Mouse (Mus musculus) cerebellum, adult 8-10 months (tissue): Measurements from ENCODE around the gene Gtf2h3.
"Not testable (repeated sequence)": the region's sequence is repeated elsewhere in the genome, so short reads cannot be mapped to it uniquely, and the experiment has no call there.

Source experiments
- DNase-seq: peaks from one replicate; pipeline ENCODE4 v3.0.0; 2022

The Gtf2h3 gene

GRCm38 (mm10) chr5:124578633-124579317 is at the start of gene Gtf2h3, which contains the start of gene Eif2b1:
Gtf2h3 (plus strand) TSS chr5:124579140.
Eif2b1 (minus strand) TSS chr5:124579131.
- peak; percentile 88 for DNase-seq

DNA sequence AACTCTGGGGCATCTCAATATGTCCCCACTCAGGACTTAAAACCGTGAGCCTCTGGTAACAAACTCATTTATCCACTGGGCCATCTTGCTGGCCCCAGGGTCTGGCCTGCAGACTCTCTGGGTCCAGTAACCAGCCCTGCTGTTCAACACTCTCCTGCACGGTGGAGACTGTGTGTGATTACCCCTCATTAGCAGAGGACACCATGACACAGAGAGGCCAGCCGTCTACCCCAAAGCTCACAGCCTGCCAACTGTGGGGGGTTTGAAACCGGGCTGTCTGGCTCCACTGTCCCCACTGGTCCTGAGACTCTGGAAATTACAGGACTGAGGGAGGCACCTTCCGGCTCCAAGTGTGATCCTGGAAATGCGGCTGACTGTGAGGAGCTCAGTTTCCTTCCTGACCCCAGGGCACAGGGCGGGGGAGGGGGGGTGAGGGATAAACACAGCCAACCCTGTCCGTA is 49.7 kb upstream of the Gtf2h3 start:
- no peak for DNase-seq

DNA sequence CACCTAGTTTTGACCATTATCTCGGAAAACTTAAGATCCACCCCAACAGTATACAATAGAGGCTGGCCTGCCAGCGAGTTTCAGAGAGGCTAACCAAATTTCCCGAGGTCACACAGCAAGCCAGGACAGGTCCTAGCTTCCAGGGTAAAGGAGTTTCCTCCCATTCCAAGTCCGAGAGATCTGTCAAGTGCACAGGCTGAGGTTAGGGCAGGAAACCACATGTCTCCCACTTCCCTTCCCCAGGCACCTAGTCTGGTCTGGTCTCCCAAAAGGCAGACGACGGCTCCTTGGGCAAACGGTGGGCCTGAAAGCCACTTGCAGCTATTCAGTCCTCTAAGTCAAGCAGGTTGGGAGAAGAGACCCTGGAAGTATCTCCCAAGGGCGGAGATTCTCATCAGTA is 49.2 kb upstream of the Gtf2h3 start:
- no peak for DNase-seq

- DNase-seq = peak; percentile 61
Observed at GRCm38 (mm10) chr5:124530655-124531582, 48.0 kb upstream of the Gtf2h3 start, which contains the start of gene Rilpl1. Rilpl1 (minus strand) TSS chr5:124531391.

- no peak for DNase-seq
Observed at GRCm38 (mm10) chr5:124531583-124531930, 47.4 kb upstream of the Gtf2h3 start.

DNA sequence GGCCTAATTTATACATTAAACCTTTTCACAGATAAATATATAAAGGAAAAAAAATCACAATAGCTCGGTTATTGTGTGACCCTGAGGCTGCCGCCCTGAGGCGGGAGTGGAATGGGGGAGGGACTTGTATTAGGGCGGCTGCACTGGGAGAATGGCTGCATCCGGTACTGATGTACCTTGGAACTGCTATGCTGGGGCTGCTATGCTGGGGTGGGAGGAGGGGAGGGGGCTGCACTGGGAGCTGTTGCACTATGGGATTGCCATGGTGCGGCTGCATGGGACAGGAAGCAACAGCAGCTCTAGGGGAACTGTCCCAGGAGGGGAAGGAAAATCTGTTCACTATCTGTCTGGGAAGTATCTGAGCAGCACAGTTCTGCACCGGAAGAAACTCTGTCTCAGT is 46.5 kb upstream of the Gtf2h3 start:
- DNase-seq = no peak

DNA sequence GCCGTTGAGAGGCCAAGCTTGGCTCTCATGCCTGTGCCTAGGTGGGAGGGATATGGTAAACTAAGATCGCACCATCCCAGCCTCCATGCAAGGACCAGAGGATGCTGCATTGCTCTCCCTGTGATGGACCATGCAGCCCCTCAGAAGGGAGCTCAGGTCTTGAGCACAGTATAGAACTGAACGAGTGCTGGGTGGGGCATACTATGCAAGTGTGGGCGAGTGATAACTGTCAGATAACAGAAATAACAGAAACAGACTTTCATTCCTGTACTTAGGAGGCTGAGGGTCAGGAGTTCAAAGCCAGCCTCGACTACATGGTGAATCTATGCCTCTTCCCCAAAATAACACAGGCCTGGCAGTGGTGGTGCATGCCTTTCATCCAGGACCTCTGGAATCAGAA is 43.9 kb upstream of the Gtf2h3 start:
- DNase-seq = no peak

GRCm38 (mm10) chr5:124536776-124537175 is 42.2 kb upstream of the Gtf2h3 start:
- peak; percentile 40 for DNase-seq

GRCm38 (mm10) chr5:124538813-124539792 is 39.8 kb upstream of the Gtf2h3 start:
- peak; percentile 53 for DNase-seq

GRCm38 (mm10) chr5:124539905-124540304 is 39.0 kb upstream of the Gtf2h3 start:
- no peak for DNase-seq

- DNase-seq = peak; percentile 96
Observed at GRCm38 (mm10) chr5:124540383-124540786, 38.6 kb upstream of the Gtf2h3 start, which contains the start of gene Tmed2. Tmed2 (plus strand) TSS chr5:124540695.

DNA sequence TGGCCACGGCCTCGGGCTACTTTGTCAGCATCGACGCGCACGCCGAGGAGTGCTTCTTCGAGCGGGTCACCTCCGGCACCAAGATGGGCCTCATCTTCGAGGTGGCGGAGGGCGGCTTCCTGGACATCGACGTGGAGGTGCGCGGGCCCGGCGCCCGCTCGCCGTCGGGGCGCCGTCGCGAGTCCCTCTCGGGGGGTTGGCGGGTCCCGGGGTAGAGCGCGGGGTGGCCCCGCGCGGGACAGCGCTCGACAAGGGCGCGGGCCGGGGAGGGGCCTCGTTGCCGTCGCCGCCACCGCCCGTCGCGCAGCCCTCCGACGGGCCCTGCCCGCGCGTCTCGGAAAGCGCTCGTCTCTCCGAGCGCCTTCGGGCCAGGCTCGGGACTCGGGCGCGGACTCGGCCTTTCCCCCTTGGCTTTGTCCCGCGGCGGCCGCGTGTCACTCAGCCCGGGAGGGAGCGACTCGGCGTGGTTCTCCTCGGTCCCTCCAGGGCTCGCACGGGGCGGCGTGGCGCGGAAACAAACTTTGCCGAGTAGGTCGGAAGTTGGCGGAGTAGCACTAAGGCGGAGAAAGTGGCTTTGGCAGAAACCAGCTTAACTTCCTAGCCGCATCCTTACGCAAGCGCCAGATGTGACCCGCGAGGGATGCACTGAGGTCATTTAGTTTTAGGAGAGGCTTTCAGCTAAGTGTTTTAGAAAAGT is 37.9 kb upstream of the Gtf2h3 start:
- DNase-seq = peak; percentile 46

DNA sequence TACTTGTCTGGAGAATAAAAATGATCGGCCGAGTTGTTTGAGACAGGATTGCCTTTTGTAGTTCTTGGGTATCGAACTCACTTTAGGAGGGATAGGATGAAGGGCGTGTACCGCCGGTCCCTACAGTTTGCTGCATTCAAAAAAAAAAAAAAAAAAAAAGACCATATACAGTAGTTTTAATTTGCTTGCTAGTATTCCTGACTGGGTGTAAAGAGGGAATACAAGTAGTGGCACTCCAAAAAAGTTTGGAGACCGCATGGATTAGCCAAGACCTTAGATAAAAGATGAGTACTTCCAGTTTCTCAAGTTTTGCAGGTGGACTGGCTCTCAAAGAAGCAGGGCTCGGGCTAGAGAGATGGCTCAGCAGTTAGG is 37.4 kb upstream of the Gtf2h3 start:
- no peak for DNase-seq

- DNase-seq = not testable (repeated sequence)
Observed at GRCm38 (mm10) chr5:124550737-124551136, 28.2 kb upstream of the Gtf2h3 start.

- DNase-seq = not testable (repeated sequence)
Observed at GRCm38 (mm10) chr5:124551349-124552093, 27.4 kb upstream of the Gtf2h3 start.

DNA sequence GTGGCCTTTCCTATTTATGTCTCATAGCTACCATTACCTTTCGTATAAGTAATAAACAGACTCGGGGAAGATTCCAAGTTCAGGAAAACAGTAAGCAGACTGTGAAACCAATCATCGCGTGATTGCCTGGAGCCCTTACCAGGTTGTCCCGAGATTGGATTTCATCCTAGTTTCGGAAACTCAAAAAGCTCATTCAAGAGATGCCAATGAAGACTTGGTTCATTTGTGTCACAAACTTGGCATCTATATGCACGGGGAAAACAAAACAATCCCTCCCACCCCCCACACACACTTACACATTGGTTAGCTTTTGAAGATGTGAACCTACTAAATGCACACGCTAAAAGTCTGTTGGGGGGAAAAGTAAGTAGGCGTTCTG is 26.9 kb upstream of the Gtf2h3 start:
- DNase-seq = no peak

- DNase-seq = peak; percentile 90
Observed at GRCm38 (mm10) chr5:124552558-124553307, 26.2 kb upstream of the Gtf2h3 start, which contains the start of gene Ddx55. Ddx55 (plus strand) TSS chr5:124552864.

DNA sequence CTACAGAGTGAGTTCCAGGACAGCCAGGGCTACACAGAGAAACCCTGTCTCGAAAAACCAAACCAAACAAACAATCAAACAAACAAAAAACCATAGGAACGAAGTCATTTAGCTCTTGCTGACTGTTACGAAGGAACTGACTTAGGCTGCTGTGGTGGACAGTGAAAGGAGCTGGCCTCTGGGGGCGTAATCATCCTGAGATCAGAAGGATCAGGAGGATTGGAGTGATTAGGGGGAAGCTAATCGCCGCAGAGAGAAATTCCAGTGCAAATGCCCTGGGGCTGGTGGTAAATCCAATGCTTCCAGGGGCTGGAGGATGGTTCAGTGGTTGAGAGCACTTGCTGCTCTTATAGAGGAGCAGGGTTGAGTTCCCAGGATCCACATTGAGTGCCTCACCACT is 25.3 kb upstream of the Gtf2h3 start:
- no peak for DNase-seq

DNA sequence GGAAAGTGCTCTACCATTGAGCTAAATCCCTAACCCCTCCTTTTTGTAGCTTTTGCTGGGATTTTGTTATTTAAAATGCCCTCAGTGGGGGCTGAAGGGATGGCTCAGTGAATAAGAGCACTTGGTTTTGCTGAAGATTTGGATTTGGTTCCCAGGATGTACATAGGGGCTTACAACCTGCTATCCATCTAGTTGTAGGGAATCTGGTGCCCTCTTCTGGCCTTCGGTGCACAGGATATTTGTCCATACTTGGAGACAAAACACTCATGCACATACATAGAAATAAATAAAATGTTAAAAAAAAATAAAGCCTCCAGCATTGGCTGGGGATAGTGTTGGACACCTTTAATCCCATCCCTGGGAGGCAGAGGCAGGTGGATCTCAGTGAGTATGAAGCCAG is 23.8 kb upstream of the Gtf2h3 start:
- no peak for DNase-seq

DNA sequence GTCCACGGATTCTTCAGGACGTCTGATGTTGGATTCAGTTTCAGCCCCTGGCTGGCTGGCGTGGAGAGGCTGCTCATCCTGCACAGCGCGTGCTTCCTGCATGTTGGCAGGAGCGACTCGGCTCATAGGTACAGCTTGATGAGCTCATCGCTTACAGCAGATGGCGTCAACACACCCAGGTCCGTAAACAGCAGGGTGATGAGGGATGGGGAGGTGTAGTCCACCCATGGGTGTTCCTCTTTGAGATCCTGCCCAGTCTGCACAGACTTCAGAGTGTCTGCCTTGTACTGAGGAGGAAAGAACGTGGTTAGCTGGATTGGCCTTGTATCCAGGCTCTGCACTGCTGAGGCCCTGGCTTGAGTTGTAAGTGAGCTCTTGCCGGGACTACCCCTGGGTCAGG is 7.9 kb upstream of the Gtf2h3 start:
- peak; percentile 50 for DNase-seq
